In genomic region chr11:108240924-108241498, GRCm38 (mm10) we compare ENCODE assay signal across 20 mouse cellular contexts.
DNase-seq lines count a peak whose midpoint lies in the region; ATAC-seq and TF ChIP-seq lines count a peak whose summit lies in the region.
"Had no signal": no experiment of that assay in that cellular context is flagged by ENCODE, and none has a peak within 500 bp of the region (broad histone marks: within the 10 kb centered on the region; RNA-seq: fewer than 3 reads in every experiment).

No protein-coding gene starts in this region.

- no peak for ATAC-seq in megakaryocyte, adult 5-6 weeks (ENCODE audit: poor library complexity, severe bottlenecking)
- ATAC-seq in intestine, embryonic 15.5 days, result peak; percentile 94
- no peak for ATAC-seq in forebrain, embryonic 14.5 days
- no peak for ATAC-seq in megakaryocyte-erythroid progenitor cell, adult 5-6 weeks (replicated peaks; ENCODE audit: low FRiP score, low TSS enrichment, poor library complexity, severe bottlenecking)
- ATAC-seq: forebrain, embryonic 13.5 days; midbrain, embryonic 16.5 days had no signal

- H3K36me3 ChIP-seq in megakaryocyte, embryonic 14.5 days (replicated peaks; ENCODE audit: low read length), result peaks cover 92% of the 10 kb centered on the region
- no peaks in the 10 kb centered on the region for H3K36me3 ChIP-seq in intestine, embryonic 15.5 days
- 0 out of 2 replicates have a peak, but pooled peaks cover 2% of the 10 kb centered on the region for H3K36me3 ChIP-seq in small intestine, adult 2 months (ENCODE audit: control insufficient read depth, insufficient read depth, low read length)
- H3K36me3 ChIP-seq in forebrain, embryonic 14.5 days (ENCODE audit: control insufficient read depth, insufficient read depth, low read length), result no peaks in the 10 kb centered on the region
- H3K36me3 ChIP-seq: hindbrain, embryonic 12.5 days; kidney, embryonic 15.5 days; limb, embryonic 15.5 days; neural tube, embryonic 15.5 days had no signal

- no peak for TF ChIP-seq POLR2A in small intestine, adult 2 months (IDR thresholded peaks at IDR 0.05; ENCODE audit: low read depth, low read length)

- H3K4me2 ChIP-seq in intestine, embryonic 15.5 days (replicated peaks), result peak overlapping the region; percentile 42
- no peak overlapping the region for H3K4me2 ChIP-seq in forebrain, embryonic 14.5 days (ENCODE audit: low read length)
- H3K4me2 ChIP-seq: forebrain, embryonic 13.5 days; hindbrain, embryonic 12.5 days; kidney, embryonic 15.5 days; limb, embryonic 15.5 days; lung, embryonic 14.5 days; neural tube, embryonic 15.5 days had no signal

- H3K9ac ChIP-seq in intestine, embryonic 15.5 days, result no peak overlapping the region; the same call in 1 of the 2 replicates
- no peak overlapping the region for H3K9ac ChIP-seq in forebrain, embryonic 14.5 days (ENCODE audit: low read length)
- H3K9ac ChIP-seq: forebrain, embryonic 13.5 days; hindbrain, embryonic 12.5 days; kidney, embryonic 15.5 days; limb, embryonic 15.5 days; liver, embryonic 14.5 days; lung, embryonic 14.5 days; neural tube, embryonic 15.5 days had no signal

- peak overlapping the region; percentile 78 for H3K27ac ChIP-seq in intestine, embryonic 15.5 days
- peak overlapping the region; percentile 76 for H3K27ac ChIP-seq in small intestine, adult 2 months (ENCODE audit: insufficient read depth, low read depth, low read length)
- H3K27ac ChIP-seq in forebrain, embryonic 14.5 days (ENCODE audit: low read depth, low read length), result no peak overlapping the region
- H3K27ac ChIP-seq: forebrain, embryonic 13.5 days; hindbrain, embryonic 12.5 days; kidney, embryonic 15.5 days; limb, embryonic 15.5 days; liver, embryonic 14.5 days; neural tube, embryonic 15.5 days had no signal

- no peak for TF ChIP-seq CTCF in small intestine, adult 2 months (IDR thresholded peaks at IDR 0.05; ENCODE audit: extremely low read depth, insufficient read length, insufficient replicate concordance, low read depth, low read length)

- 53% methylated on average over 11 of the region's 11 CpGs for WGBS in intestine, embryonic 15.5 days
- WGBS in small intestine, adult 2 months, result 20% methylated on average over 11 of the region's 11 CpGs
- WGBS in forebrain, embryonic 14.5 days, result 78% methylated on average over 11 of the region's 11 CpGs

- H3K4me1 ChIP-seq in megakaryocyte, embryonic 14.5 days, result peaks cover 100% of the 10 kb centered on the region
- H3K4me1 ChIP-seq in intestine, embryonic 15.5 days (replicated peaks), result peaks cover 30% of the 10 kb centered on the region
- H3K4me1 ChIP-seq in small intestine, adult 2 months (ENCODE audit: control insufficient read depth, insufficient read depth, insufficient read length, low read length), result peaks cover 32% of the 10 kb centered on the region
- H3K4me1 ChIP-seq in forebrain, embryonic 14.5 days (ENCODE audit: control insufficient read depth, insufficient read depth, low read length), result peaks cover 7% of the 10 kb centered on the region

- no peak for DNase-seq in spleen, postnatal 10 days (ENCODE audit: low spot score in 2 of 2)
- no peak for DNase-seq in forebrain, embryonic 14.5 days (ENCODE audit: low spot score)
- DNase-seq: adrenal gland, postnatal 36 days; cerebellum, adult 9-10 months; heart, postnatal 10 days; kidney, postnatal 36 days; lung, embryonic 14.5 days; thymus, postnatal 14 days had no signal

- no peaks in the 10 kb centered on the region for H3K27me3 ChIP-seq in megakaryocyte, embryonic 14.5 days (replicated peaks)
- no peaks in the 10 kb centered on the region for H3K27me3 ChIP-seq in intestine, embryonic 15.5 days (replicated peaks)
- no peaks in the 10 kb centered on the region for H3K27me3 ChIP-seq in small intestine, adult 2 months (ENCODE audit: control insufficient read depth, insufficient read depth, low read length)
- no peaks in the 10 kb centered on the region for H3K27me3 ChIP-seq in forebrain, embryonic 14.5 days (replicated peaks; ENCODE audit: control insufficient read depth, insufficient read depth, low read length)
- H3K27me3 ChIP-seq: forebrain, embryonic 13.5 days; kidney, embryonic 15.5 days; limb, embryonic 15.5 days; neural tube, embryonic 15.5 days had no signal

- no peaks in the 10 kb centered on the region for H3K9me3 ChIP-seq in megakaryocyte, embryonic 14.5 days
- no peaks in the 10 kb centered on the region for H3K9me3 ChIP-seq in intestine, embryonic 15.5 days
- no peaks in the 10 kb centered on the region for H3K9me3 ChIP-seq in forebrain, embryonic 14.5 days (replicated peaks; ENCODE audit: control insufficient read depth, low read length)
- H3K9me3 ChIP-seq: forebrain, embryonic 13.5 days; hindbrain, embryonic 12.5 days; kidney, embryonic 15.5 days; limb, embryonic 15.5 days; neural tube, embryonic 15.5 days had no signal

- H3K4me3 ChIP-seq in megakaryocyte, embryonic 14.5 days (replicated peaks), result peak overlapping the region; percentile 54
- 0 out of 2 replicates have a peak overlapping the region, but pooled peaks have one; percentile 7 for H3K4me3 ChIP-seq in intestine, embryonic 15.5 days (replicated peaks)
- peak overlapping the region; percentile 34 for H3K4me3 ChIP-seq in small intestine, adult 2 months (ENCODE audit: low read depth, low read length)
- H3K4me3 ChIP-seq in forebrain, embryonic 14.5 days (ENCODE audit: low read depth, low read length), result no peak overlapping the region
- H3K4me3 ChIP-seq: forebrain, embryonic 13.5 days; hindbrain, embryonic 12.5 days; kidney, embryonic 15.5 days; limb, embryonic 15.5 days; neural tube, embryonic 15.5 days had no signal
